Mouse (Mus musculus) neural tube, embryonic 14.5 days (tissue): Measurements from ENCODE around the gene Izumo2. TPM values are rescaled to one million over a fixed set of nuclear protein-coding genes. Genes with fewer than 3 reads are reported as not detected.

Experiments used
- ATAC-seq: fragments of 200-750 bp; cut with Nextera tagmentation; 2 replicates; pipeline ENCODE4 v1.8.0; 2017; ENCODE audit warnings: low read depth, mild to moderate bottlenecking, moderate TSS enrichment, moderate library complexity
- H3K27ac ChIP-seq: fragments of 300-500 bp; sonication (generic); 2 replicates; pipeline ENCODE4 v1.5.1; 2014; ENCODE audit warnings: low read depth, mild to moderate bottlenecking, control low read depth, low read length, moderate library complexity, mixed read lengths
- H3K27me3 ChIP-seq: fragments of 300-500 bp; sonication (generic); 2 replicates; pipeline ENCODE4 v1.6.1; 2014; ENCODE audit warnings: low read length; ENCODE audit not compliant: control insufficient read depth, insufficient read depth
- H3K36me3 ChIP-seq: fragments of 300-500 bp; sonication (generic); 2 replicates; pipeline ENCODE4 v1.6.1; 2014; ENCODE audit warnings: low read length, mixed read lengths; ENCODE audit not compliant: control insufficient read depth, insufficient read depth
- H3K4me1 ChIP-seq: fragments of 300-500 bp; sonication (generic); 2 replicates; pipeline ENCODE4 v1.6.1; 2014; ENCODE audit warnings: low read length; ENCODE audit not compliant: control insufficient read depth, insufficient read depth
- H3K4me2 ChIP-seq: fragments of 300-500 bp; sonication (generic); 2 replicates; pipeline ENCODE4 v1.6.1; 2014; ENCODE audit warnings: mild to moderate bottlenecking, low read depth, low read length, control low read depth
- H3K4me3 ChIP-seq: fragments of 300-500 bp; sonication (generic); 2 replicates; pipeline ENCODE4 v1.5.1; 2014; ENCODE audit warnings: low read depth, low read length, control low read depth, mixed read lengths
- H3K9ac ChIP-seq: fragments of 300-500 bp; sonication (generic); replicated peaks from 2 replicates; pipeline ENCODE4 v1.6.1; 2014; ENCODE audit warnings: low read depth, mild to moderate bottlenecking, control low read depth, low read length, mixed read lengths
- H3K9me3 ChIP-seq: fragments of 300-500 bp; sonication (generic); 2 replicates; pipeline ENCODE4 v1.6.1; 2016; ENCODE audit warnings: low read length; ENCODE audit not compliant: control insufficient read depth
- WGBS: fragments of 180-500 bp; shearing (Covaris S2); extraction: QIAGEN DNeasy Blood & Tissue Kit; methylation state at CpG from one replicate; pipeline ENCODE4 v1.1.7; 2014; 5-methylcytosine and 5-hydroxymethylcytosine counted together
- polyA plus RNA-seq: library from polyadenylated mRNA; unstranded; fragments of >200 nt; fragmentation: Nextera tagmentation; extraction: Ambion mirVana; gene quantifications from 2 replicates; pipeline ENCODE4 v1.2.1, GENCODE M21; 2014

Izumo2 gene
- polyA plus RNA-seq, 1 experiment from 2014 or later, result not detected

DNA sequence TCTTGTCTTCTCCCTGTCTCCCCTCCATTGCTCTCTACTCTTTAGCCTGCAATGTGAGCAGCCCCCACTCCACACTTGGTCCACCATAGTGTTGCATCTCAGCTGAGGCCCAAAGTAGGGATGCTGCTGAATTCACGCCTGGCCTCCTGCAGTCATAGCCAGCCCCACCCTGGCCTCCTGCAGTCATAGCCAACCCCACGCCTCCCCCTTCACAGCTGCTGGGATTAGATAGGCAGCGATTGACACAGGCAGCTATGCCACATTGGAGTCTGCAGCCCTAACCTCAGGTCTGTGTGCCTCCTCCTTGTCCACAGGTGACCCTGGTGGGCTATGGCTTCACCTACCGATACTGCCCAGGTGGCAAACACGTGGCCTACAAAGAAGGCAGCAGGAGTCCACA lies 59.6 kb downstream of the Izumo2 start:
- H3K4me2 ChIP-seq, result no peak overlapping the region
- no peak for ATAC-seq
- H3K27ac ChIP-seq, result no peak overlapping the region
- no peak overlapping the region for H3K9ac ChIP-seq
- no peaks in the 10 kb centered on the region for H3K27me3 ChIP-seq
- no peak overlapping the region for H3K4me3 ChIP-seq
- WGBS, result 87% methylated on average over 5 of the region's 5 CpGs
- H3K9me3 ChIP-seq, result no peaks in the 10 kb centered on the region
- no peaks in the 10 kb centered on the region for H3K4me1 ChIP-seq
- peaks cover 28% of the 10 kb centered on the region for H3K36me3 ChIP-seq

Other genes with a start within 250 kb of the Izumo2 start
- 3.3 and 5.2 TPM in 2 replicates for gene Aspdh, start 243.4 kb upstream of the Izumo2 start, polyA plus RNA-seq
- 26.9 and 33.4 TPM in 2 replicates for gene Josd2, start 240.8 kb upstream of the Izumo2 start, polyA plus RNA-seq
- gene Emc10, start 212.2 kb upstream of the Izumo2 start, polyA plus RNA-seq, result 153 and 162 TPM in 2 replicates
- 19.5 and 24.9 TPM in 2 replicates for gene Fam71e1, start 212.2 kb upstream of the Izumo2 start, polyA plus RNA-seq
- gene Mybpc2, start 184.1 kb upstream of the Izumo2 start, polyA plus RNA-seq, result 0.07 TPM in 1 of 2 replicates, not detected in the other
- gene Spib, start 176.7 kb upstream of the Izumo2 start, polyA plus RNA-seq, result not detected in 2 replicates
- gene Pold1, start 159.9 kb upstream of the Izumo2 start, polyA plus RNA-seq, result 9.4 and 12.5 TPM in 2 replicates
- 57.2 and 59.5 TPM in 2 replicates for gene Nr1h2, start 154.8 kb upstream of the Izumo2 start, polyA plus RNA-seq
- gene Napsa, start 136.4 kb upstream of the Izumo2 start, polyA plus RNA-seq, result 0.82 and 2.1 TPM in 2 replicates
- gene Kcnc3, start 118.1 kb upstream of the Izumo2 start, polyA plus RNA-seq, result 7.5 and 8.9 TPM in 2 replicates
- 2.6 and 3.6 TPM in 2 replicates for gene Myh14, start 37.9 kb upstream of the Izumo2 start, polyA plus RNA-seq
- 23.0 and 27.0 TPM in 2 replicates for gene Vrk3, start 39.7 kb downstream of the Izumo2 start, polyA plus RNA-seq
- 0.95 and 1.0 TPM in 2 replicates for gene Zfp473, start 42.3 kb downstream of the Izumo2 start, polyA plus RNA-seq
- 22.4 and 26.3 TPM in 2 replicates for gene Nup62, start 107.3 kb downstream of the Izumo2 start, polyA plus RNA-seq
- 1.6 and 1.7 TPM in 2 replicates for gene Il4i1, start 107.6 kb downstream of the Izumo2 start, polyA plus RNA-seq
- 2.1 and 2.3 TPM in 2 replicates for gene Atf5, start 107.9 kb downstream of the Izumo2 start, polyA plus RNA-seq
- 36.4 and 46.8 TPM in 2 replicates for gene Akt1s1, start 140.2 kb downstream of the Izumo2 start, polyA plus RNA-seq
- gene Tbc1d17, start 140.3 kb downstream of the Izumo2 start, polyA plus RNA-seq, result 92.5 and 96.4 TPM in 2 replicates
- 27.1 and 28.8 TPM in 2 replicates for gene Pnkp, start 148.4 kb downstream of the Izumo2 start, polyA plus RNA-seq
- gene Ptov1, start 161.0 kb downstream of the Izumo2 start, polyA plus RNA-seq, result 475 and 479 TPM in 2 replicates
- gene Med25, start 184.0 kb downstream of the Izumo2 start, polyA plus RNA-seq, result 85.7 and 91.1 TPM in 2 replicates
- gene Fuz, start 187.3 kb downstream of the Izumo2 start, polyA plus RNA-seq, result 14.5 and 16.0 TPM in 2 replicates
- gene Ap2a1, start 220.8 kb downstream of the Izumo2 start, polyA plus RNA-seq, result 120 and 128 TPM in 2 replicates
- gene Tsks, start 234.5 kb downstream of the Izumo2 start, polyA plus RNA-seq, result 0.11 and 0.19 TPM in 2 replicates